Mouse (Mus musculus): ENCODE data around the gene Pou2f1. TPM values are rescaled to one million over a fixed set of nuclear protein-coding genes. Genes with fewer than 3 reads are reported as not detected.
"Not testable (repeated sequence)": the region's sequence is repeated elsewhere in the genome, so short reads cannot be mapped to it uniquely, and the experiment has no call there.

Pou2f1 gene
- polyA plus RNA-seq, 1 experiment from 2014 or later, result 20.9 TPM

DNA sequence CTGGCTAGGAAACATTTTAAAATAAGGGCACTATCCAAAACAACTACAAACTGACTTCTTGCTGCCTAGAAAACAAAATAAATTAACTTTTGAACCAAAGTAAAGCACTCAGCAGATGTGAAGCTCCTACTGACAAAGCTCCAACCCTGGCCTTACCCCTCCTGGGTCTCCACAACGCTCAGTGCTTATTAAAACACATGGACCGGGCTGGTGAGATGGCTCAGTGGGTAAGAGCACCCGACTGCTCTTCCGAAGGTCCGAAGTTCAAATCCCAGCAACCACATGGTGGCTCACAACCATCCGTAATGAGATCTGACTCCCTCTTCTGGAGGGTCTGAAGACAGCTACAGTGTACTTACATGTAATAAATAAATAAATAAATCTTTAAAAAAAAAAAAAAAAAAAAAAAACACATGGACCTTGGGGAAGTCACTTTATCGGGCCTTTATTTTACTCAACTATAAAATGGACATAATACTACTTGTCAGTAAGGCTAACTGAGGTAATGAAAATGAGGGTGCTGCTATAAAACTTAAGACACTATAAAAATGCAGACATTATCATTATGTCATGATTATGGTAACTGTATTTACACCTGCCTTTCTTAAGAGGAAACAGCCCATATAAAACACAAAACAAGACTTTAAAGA is 7.3 kb downstream of the Pou2f1 start:
- 92% methylated on average over 6 of the region's 7 CpGs for WGBS
- H3K9ac ChIP-seq (replicated peaks; ENCODE audit: low read depth, low read length); H3K27me3 ChIP-seq (ENCODE audit: control insufficient read depth, insufficient read depth, low read length); H3K9me3 ChIP-seq (ENCODE audit: control insufficient read depth, low read length); ATAC-seq (ENCODE audit: low read depth); H3K36me3 ChIP-seq (ENCODE audit: control insufficient read depth, insufficient read depth, low read length); H3K4me1 ChIP-seq (ENCODE audit: control insufficient read depth, insufficient read depth, low read length); H3K4me3 ChIP-seq (ENCODE audit: low read depth, low read length); H3K4me2 ChIP-seq (ENCODE audit: low read depth, low read length); H3K27ac ChIP-seq (ENCODE audit: low read depth, low read length): not testable (repeated sequence)

DNA sequence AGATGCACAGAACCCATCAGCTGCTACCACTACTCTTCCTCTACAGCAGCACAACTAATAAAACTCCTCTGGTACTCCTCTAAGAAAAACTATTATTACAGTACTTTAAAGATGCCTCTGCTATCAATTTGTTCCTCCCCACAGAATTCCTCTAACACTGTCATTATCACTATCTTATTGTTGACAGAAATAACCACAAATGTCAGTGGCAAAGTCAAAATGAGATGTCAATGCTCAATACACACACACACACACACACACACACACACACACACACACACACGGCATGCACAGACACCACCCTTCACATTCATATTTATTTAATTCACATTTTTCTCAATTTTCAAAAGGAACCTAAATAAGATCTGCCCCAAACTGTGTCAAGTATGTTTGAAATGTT is 8.2 kb downstream of the Pou2f1 start:
- no peaks in the 10 kb centered on the region for H3K4me1 ChIP-seq (ENCODE audit: control insufficient read depth, insufficient read depth, low read length)
- 73% methylated on average over 1 of the region's 1 CpGs for WGBS

DNA sequence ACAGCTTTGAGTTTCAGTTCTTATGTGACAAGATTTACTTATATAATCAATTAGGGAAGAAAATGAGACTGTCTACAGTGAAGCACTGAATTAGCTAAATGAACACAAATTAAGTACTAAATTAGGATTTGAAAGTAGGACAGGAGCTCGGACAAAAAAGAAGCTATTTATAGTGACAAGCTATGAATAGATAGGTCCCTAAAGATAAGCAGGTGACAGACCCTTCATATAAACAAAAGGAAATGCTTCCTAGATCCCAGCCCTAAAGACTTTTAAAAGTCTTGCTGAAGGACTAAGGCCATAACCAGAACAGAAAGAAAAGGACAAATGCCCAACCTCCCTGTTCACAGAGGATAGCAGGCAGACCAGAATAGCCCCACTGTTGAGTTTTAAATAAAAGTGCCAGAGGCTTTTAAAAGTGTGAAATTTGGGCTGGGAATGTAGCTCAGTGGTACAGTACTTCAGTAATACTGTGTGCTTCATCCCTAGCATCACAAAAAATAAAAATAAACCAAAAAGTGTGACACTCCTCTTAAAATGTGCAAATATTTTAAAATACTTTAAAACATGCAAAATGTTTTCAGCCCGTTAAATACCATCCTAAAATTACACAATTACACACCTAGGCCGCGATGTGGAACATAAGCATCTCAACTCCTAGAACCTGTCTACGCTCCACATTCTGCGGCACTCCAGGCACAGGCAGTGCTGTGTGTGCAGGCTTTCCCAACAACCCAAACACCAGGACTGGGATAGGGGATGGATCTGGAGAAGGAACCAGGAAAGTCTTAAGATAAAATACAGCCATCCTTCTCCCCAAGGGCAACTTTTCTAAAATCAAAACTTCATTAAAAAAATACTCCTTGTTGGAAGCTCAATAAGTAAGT is 9.0 kb downstream of the Pou2f1 start:
- Histone ChIP-seq H3K9ac (replicated peaks; ENCODE audit: low read depth, low read length) (no peak overlapping the region), H3K4me1 (ENCODE audit: control insufficient read depth, insufficient read depth, low read length) (no peaks in the 10 kb centered on the region), H3K27ac (ENCODE audit: low read depth, low read length) (no peak overlapping the region), H3K27me3 (ENCODE audit: control insufficient read depth, insufficient read depth, low read length) (no peaks in the 10 kb centered on the region), H3K36me3 (ENCODE audit: control insufficient read depth, insufficient read depth, low read length) (no peaks in the 10 kb centered on the region), H3K9me3 (ENCODE audit: control insufficient read depth, low read length) (no peaks in the 10 kb centered on the region), H3K4me2 (ENCODE audit: low read depth, low read length) (no peak overlapping the region), H3K4me3 (ENCODE audit: low read depth, low read length) (no peak overlapping the region)
- no peak for ATAC-seq (ENCODE audit: low read depth)
- 67% methylated on average over 6 of the region's 6 CpGs for WGBS

More for the DNA sequence above, 8.2 kb downstream of the Pou2f1 start:
- no peak for ATAC-seq (ENCODE audit: low read depth)
- no peak overlapping the region for H3K27ac ChIP-seq (ENCODE audit: low read depth, low read length)
- H3K9ac ChIP-seq (replicated peaks; ENCODE audit: low read depth, low read length), result no peak overlapping the region
- H3K4me3 ChIP-seq (ENCODE audit: low read depth, low read length), result no peak overlapping the region
- no peaks in the 10 kb centered on the region for H3K9me3 ChIP-seq (ENCODE audit: control insufficient read depth, low read length)
- no peaks in the 10 kb centered on the region for H3K27me3 ChIP-seq (ENCODE audit: control insufficient read depth, insufficient read depth, low read length)
- H3K4me2 ChIP-seq (ENCODE audit: low read depth, low read length), result no peak overlapping the region
- no peaks in the 10 kb centered on the region for H3K36me3 ChIP-seq (ENCODE audit: control insufficient read depth, insufficient read depth, low read length)

DNA sequence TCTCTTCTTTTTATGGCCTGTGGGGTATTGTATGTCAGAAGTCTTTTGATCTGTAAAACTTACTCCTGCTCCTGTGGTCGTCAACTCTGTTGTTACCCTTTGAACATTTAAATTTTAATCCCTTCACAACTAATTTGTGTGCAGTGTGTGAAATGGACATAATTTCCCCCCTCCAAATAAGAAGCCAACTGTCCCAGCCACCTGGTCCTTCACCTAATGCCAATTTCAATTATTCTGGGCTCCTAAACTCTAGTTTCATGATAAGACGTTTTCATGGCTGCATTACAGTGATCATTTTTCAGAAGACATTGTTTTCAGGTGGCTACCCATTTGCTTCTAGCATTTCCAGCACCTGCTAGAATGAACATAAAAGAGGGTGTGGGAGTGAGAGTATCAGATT is 13.9 kb downstream of the Pou2f1 start:
- Histone ChIP-seq H3K9me3 (ENCODE audit: control insufficient read depth, low read length) (no peaks in the 10 kb centered on the region), H3K4me3 (ENCODE audit: low read depth, low read length) (no peak overlapping the region), H3K27me3 (ENCODE audit: control insufficient read depth, insufficient read depth, low read length) (no peaks in the 10 kb centered on the region), H3K27ac (ENCODE audit: low read depth, low read length) (no peak overlapping the region), H3K4me1 (ENCODE audit: control insufficient read depth, insufficient read depth, low read length) (no peaks in the 10 kb centered on the region), H3K4me2 (ENCODE audit: low read depth, low read length) (no peak overlapping the region), H3K9ac (replicated peaks; ENCODE audit: low read depth, low read length) (no peak overlapping the region), H3K36me3 (ENCODE audit: control insufficient read depth, insufficient read depth, low read length) (no peaks in the 10 kb centered on the region)
- 78% methylated on average over 2 of the region's 2 CpGs for WGBS
- ATAC-seq (ENCODE audit: low read depth), result no peak

DNA sequence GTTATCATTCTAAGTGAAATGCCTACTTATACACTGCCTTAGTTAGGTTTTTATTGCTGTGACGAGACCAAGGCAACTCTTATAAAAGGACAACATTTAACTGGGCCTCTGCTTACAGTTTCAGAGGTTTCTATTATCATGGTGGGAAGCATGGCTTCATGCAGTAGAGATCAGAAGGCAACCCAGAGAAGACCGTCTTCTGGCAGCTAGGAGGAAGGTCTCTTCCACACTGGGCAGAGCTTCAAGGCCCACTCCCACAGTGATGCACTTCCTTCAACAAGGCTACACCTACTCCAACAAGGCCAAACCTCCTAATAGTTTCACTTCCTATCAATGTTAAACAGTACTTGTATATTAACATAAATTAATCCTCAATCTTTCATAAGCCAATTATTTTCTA is 14.4 kb downstream of the Pou2f1 start:
- 96% methylated on average over 2 of the region's 2 CpGs for WGBS

DNA sequence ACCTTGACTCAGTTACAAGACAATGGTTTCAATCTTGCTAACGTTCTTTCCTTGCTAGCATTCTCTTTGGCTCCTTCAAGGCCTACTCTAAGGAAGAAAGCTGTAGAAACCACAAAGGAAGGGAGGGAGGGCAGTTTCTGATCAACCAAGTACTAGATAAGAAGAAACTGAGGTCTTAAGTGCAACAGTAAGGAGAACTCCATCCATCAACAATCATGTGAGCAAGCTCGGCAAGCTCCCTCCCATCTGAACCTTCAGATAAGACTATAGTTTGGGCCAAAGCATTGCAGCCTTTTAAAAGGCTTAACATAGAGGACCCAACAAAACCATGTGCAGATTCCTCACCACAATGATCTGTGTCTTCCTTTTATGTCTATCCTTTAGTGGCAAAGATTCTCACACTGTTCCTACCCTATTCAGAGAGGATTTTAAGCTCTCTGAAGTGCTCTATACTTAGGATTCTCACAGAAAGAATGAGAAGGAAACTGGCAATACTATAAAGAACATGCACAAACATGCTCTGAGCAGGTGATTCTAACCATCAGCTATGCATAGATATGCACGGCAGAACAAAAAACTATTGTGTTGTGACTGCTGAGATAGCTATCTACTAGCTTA is 16.6 kb downstream of the Pou2f1 start:
- Histone ChIP-seq H3K4me2 (ENCODE audit: low read depth, low read length) (no peak overlapping the region), H3K36me3 (ENCODE audit: control insufficient read depth, insufficient read depth, low read length) (no peaks in the 10 kb centered on the region), H3K4me1 (ENCODE audit: control insufficient read depth, insufficient read depth, low read length) (no peaks in the 10 kb centered on the region), H3K27ac (ENCODE audit: low read depth, low read length) (no peak overlapping the region), H3K9me3 (ENCODE audit: control insufficient read depth, low read length) (no peaks in the 10 kb centered on the region), H3K9ac (replicated peaks; ENCODE audit: low read depth, low read length) (no peak overlapping the region), H3K27me3 (ENCODE audit: control insufficient read depth, insufficient read depth, low read length) (no peaks in the 10 kb centered on the region), H3K4me3 (ENCODE audit: low read depth, low read length) (no peak overlapping the region)
- WGBS, result 93% methylated on average over 3 of the region's 3 CpGs
- no peak for ATAC-seq (ENCODE audit: low read depth)

More for the DNA sequence above, 14.4 kb downstream of the Pou2f1 start:
- no peak for ATAC-seq (ENCODE audit: low read depth)
- H3K9ac ChIP-seq (replicated peaks; ENCODE audit: low read depth, low read length), result no peak overlapping the region
- H3K27ac ChIP-seq (ENCODE audit: low read depth, low read length), result no peak overlapping the region
- no peaks in the 10 kb centered on the region for H3K27me3 ChIP-seq (ENCODE audit: control insufficient read depth, insufficient read depth, low read length)
- H3K4me3 ChIP-seq (ENCODE audit: low read depth, low read length), result no peak overlapping the region
- no peaks in the 10 kb centered on the region for H3K36me3 ChIP-seq (ENCODE audit: control insufficient read depth, insufficient read depth, low read length)
- H3K9me3 ChIP-seq (ENCODE audit: control insufficient read depth, low read length), result no peaks in the 10 kb centered on the region
- H3K4me2 ChIP-seq (ENCODE audit: low read depth, low read length), result no peak overlapping the region
- no peaks in the 10 kb centered on the region for H3K4me1 ChIP-seq (ENCODE audit: control insufficient read depth, insufficient read depth, low read length)

DNA sequence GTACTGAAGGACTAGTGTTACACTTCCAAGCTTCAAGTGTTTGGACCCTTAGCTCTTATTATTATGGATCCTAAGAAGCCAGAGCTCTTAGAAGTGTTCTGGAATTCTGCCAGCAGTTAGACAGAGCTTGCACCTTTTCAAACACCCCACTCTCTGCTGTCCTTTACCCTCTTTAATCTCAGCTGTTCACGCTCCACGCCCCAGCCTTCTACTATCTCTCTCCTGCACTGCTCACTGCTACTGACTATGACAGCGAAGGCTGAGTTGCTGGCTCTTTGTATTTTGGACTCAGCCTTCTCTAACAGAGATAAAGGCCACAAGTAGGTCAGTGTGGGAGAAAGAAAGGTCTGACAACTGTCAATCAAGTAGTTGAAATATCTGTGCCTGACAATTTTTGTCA is 17.3 kb downstream of the Pou2f1 start:
- H3K4me1 ChIP-seq (ENCODE audit: control insufficient read depth, insufficient read depth, low read length), result no peaks in the 10 kb centered on the region
- H3K9ac ChIP-seq (replicated peaks; ENCODE audit: low read depth, low read length), result no peak overlapping the region
- no peaks in the 10 kb centered on the region for H3K9me3 ChIP-seq (ENCODE audit: control insufficient read depth, low read length)
- no peak overlapping the region for H3K4me3 ChIP-seq (ENCODE audit: low read depth, low read length)
- no peaks in the 10 kb centered on the region for H3K27me3 ChIP-seq (ENCODE audit: control insufficient read depth, insufficient read depth, low read length)
- H3K36me3 ChIP-seq (ENCODE audit: control insufficient read depth, insufficient read depth, low read length), result no peaks in the 10 kb centered on the region
- H3K4me2 ChIP-seq (ENCODE audit: low read depth, low read length), result no peak overlapping the region
- 92% methylated on average over 3 of the region's 3 CpGs for WGBS
- ATAC-seq (ENCODE audit: low read depth), result no peak
- H3K27ac ChIP-seq (ENCODE audit: low read depth, low read length), result no peak overlapping the region

DNA sequence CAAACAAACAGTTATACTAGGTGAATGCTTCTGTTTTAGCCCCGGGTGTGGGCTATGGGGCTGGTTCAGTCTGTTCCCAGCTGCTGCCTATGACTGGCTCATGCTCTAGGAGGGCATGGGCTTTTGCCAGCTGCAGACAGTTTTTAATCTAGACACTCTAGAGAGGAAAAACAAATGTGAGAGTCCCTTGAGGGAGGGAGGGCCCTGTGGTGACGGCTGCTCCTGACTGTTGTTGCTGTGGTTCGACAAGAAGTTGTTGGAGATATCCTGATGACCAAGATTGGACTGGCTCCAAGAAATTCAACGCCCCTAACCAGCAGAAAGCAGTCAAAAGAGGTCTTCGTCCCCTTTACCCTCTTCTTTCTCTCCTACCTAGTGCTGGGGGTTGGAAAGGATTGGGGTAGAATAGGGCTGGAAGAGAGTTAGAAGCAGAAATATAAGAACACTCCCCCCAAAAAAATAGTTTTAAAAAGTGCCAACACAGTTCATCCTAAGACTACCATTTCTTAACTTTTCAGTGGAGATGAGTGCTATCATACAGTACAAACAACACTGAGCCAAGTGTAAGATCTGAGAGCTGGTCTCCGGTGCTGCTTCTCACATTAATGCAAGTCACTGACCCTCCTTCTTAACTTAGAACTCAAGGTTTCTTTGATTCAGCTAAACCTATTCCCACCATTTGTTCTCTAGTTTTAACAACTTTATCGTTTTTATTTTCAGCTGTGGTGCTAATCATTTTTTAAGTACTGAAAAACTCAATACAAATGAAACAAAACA is 25.6 kb downstream of the Pou2f1 start:
- H3K4me1 ChIP-seq (ENCODE audit: control insufficient read depth, insufficient read depth, low read length), result no peaks in the 10 kb centered on the region
- no peaks in the 10 kb centered on the region for H3K27me3 ChIP-seq (ENCODE audit: control insufficient read depth, insufficient read depth, low read length)
- no peak for ATAC-seq (ENCODE audit: low read depth)
- no peaks in the 10 kb centered on the region for H3K36me3 ChIP-seq (ENCODE audit: control insufficient read depth, insufficient read depth, low read length)
- H3K27ac ChIP-seq (ENCODE audit: low read depth, low read length), result no peak overlapping the region
- H3K9ac ChIP-seq (replicated peaks; ENCODE audit: low read depth, low read length), result no peak overlapping the region
- H3K9me3 ChIP-seq (ENCODE audit: control insufficient read depth, low read length), result no peaks in the 10 kb centered on the region
- H3K4me2 ChIP-seq (ENCODE audit: low read depth, low read length), result no peak overlapping the region
- 55% methylated on average over 7 of the region's 7 CpGs for WGBS
- no peak overlapping the region for H3K4me3 ChIP-seq (ENCODE audit: low read depth, low read length)

Data from neural tube, embryonic 14.5 days (tissue).